Mouse (Mus musculus): ENCODE measurements around the gene Krt84. TPM values are rescaled to one million over a fixed set of nuclear protein-coding genes. Genes with fewer than 3 reads are reported as not detected.

Krt84 gene
- not detected for polyA plus RNA-seq (2014; fragmentation: Illumina TruSeq; extraction: RNeasy Lipid Tissue Mini Kit (QIAGEN cat#74804); ENCODE audit: low read depth, low replicate concordance)

GRCm38 (mm10) chr15:101532720-101533119, at the start of gene Krt84:
TSS of gene Krt84 (minus strand) at chr15:101532820.

GRCm38 (mm10) chr15:101573796-101574345, 41.3 kb upstream of the Krt84 start, which contains the start of gene Krt75:
TSS of gene Krt75 (minus strand) at chr15:101573904.

GRCm38 (mm10) chr15:101562850-101563249, 30.2 kb upstream of the Krt84 start, which contains the start of gene Krt90:
TSS of gene Krt90 (minus strand) at chr15:101562950.

GRCm38 (mm10) chr15:101550567-101550966, 17.9 kb upstream of the Krt84 start, which contains the start of gene Krt82:
TSS of gene Krt82 (minus strand) at chr15:101550667.

GRCm38 (mm10) chr15:101517161-101517560, 15.5 kb downstream of the Krt84 start, which contains the start of gene Gm49425:
TSS of gene Gm49425 (minus strand) at chr15:101517261.

GRCm38 (mm10) chr15:101491431-101491830, 41.2 kb downstream of the Krt84 start, which contains the start of gene Krt83:
TSS of gene Krt83 (minus strand) at chr15:101491512.

Other genes starting within 250 kb of the Krt84 start
- not detected for gene Atg101, start 248.5 kb downstream of the Krt84 start, polyA plus RNA-seq (2014; fragmentation: Illumina TruSeq; extraction: RNeasy Lipid Tissue Mini Kit (QIAGEN cat#74804); ENCODE audit: low read depth, low replicate concordance)
- gene 6030408B16Rik, start 239.6 kb downstream of the Krt84 start, polyA plus RNA-seq (2014; fragmentation: Illumina TruSeq; extraction: RNeasy Lipid Tissue Mini Kit (QIAGEN cat#74804); ENCODE audit: low read depth, low replicate concordance) = not detected
- not detected for gene Krt80, start 162.7 kb downstream of the Krt84 start, polyA plus RNA-seq (2014; fragmentation: Illumina TruSeq; extraction: RNeasy Lipid Tissue Mini Kit (QIAGEN cat#74804); ENCODE audit: low read depth, low replicate concordance)
- gene Krt7, start 121.8 kb downstream of the Krt84 start, polyA plus RNA-seq (2014; fragmentation: Illumina TruSeq; extraction: RNeasy Lipid Tissue Mini Kit (QIAGEN cat#74804); ENCODE audit: low read depth, low replicate concordance) = 5.0 TPM
- gene Krt87, start 94.0 kb downstream of the Krt84 start, polyA plus RNA-seq (2014; fragmentation: Illumina TruSeq; extraction: RNeasy Lipid Tissue Mini Kit (QIAGEN cat#74804); ENCODE audit: low read depth, low replicate concordance) = 0.50 TPM
- gene Krt88, start 85.1 kb downstream of the Krt84 start, polyA plus RNA-seq (2014; fragmentation: Illumina TruSeq; extraction: RNeasy Lipid Tissue Mini Kit (QIAGEN cat#74804); ENCODE audit: low read depth, low replicate concordance) = not detected
- not detected for gene Krt81, start 69.1 kb downstream of the Krt84 start, polyA plus RNA-seq (2014; fragmentation: Illumina TruSeq; extraction: RNeasy Lipid Tissue Mini Kit (QIAGEN cat#74804); ENCODE audit: low read depth, low replicate concordance)
- gene Krt86, start 59.3 kb downstream of the Krt84 start, polyA plus RNA-seq (2014; fragmentation: Illumina TruSeq; extraction: RNeasy Lipid Tissue Mini Kit (QIAGEN cat#74804); ENCODE audit: low read depth, low replicate concordance) = not detected
- gene Krt83, start 41.3 kb downstream of the Krt84 start, polyA plus RNA-seq (2014; fragmentation: Illumina TruSeq; extraction: RNeasy Lipid Tissue Mini Kit (QIAGEN cat#74804); ENCODE audit: low read depth, low replicate concordance) = not detected
- not detected for gene Gm49425, start 15.6 kb downstream of the Krt84 start, polyA plus RNA-seq (2014; fragmentation: Illumina TruSeq; extraction: RNeasy Lipid Tissue Mini Kit (QIAGEN cat#74804); ENCODE audit: low read depth, low replicate concordance)
- not detected for gene Krt82, start 17.8 kb upstream of the Krt84 start, polyA plus RNA-seq (2014; fragmentation: Illumina TruSeq; extraction: RNeasy Lipid Tissue Mini Kit (QIAGEN cat#74804); ENCODE audit: low read depth, low replicate concordance)
- gene Krt90, start 30.1 kb upstream of the Krt84 start, polyA plus RNA-seq (2014; fragmentation: Illumina TruSeq; extraction: RNeasy Lipid Tissue Mini Kit (QIAGEN cat#74804); ENCODE audit: low read depth, low replicate concordance) = not detected
- gene Krt75, start 41.1 kb upstream of the Krt84 start, polyA plus RNA-seq (2014; fragmentation: Illumina TruSeq; extraction: RNeasy Lipid Tissue Mini Kit (QIAGEN cat#74804); ENCODE audit: low read depth, low replicate concordance) = not detected
- gene Gm5414, start 95.4 kb upstream of the Krt84 start, polyA plus RNA-seq (2014; fragmentation: Illumina TruSeq; extraction: RNeasy Lipid Tissue Mini Kit (QIAGEN cat#74804); ENCODE audit: low read depth, low replicate concordance) = not detected
- not detected for gene Gm5478, start 114.6 kb upstream of the Krt84 start, polyA plus RNA-seq (2014; fragmentation: Illumina TruSeq; extraction: RNeasy Lipid Tissue Mini Kit (QIAGEN cat#74804); ENCODE audit: low read depth, low replicate concordance)
- not detected for gene Krt6b, start 147.5 kb upstream of the Krt84 start, polyA plus RNA-seq (2014; fragmentation: Illumina TruSeq; extraction: RNeasy Lipid Tissue Mini Kit (QIAGEN cat#74804); ENCODE audit: low read depth, low replicate concordance)
- gene Krt6a, start 161.5 kb upstream of the Krt84 start, polyA plus RNA-seq (2014; fragmentation: Illumina TruSeq; extraction: RNeasy Lipid Tissue Mini Kit (QIAGEN cat#74804); ENCODE audit: low read depth, low replicate concordance) = not detected
- gene Krt5, start 180.1 kb upstream of the Krt84 start, polyA plus RNA-seq (2014; fragmentation: Illumina TruSeq; extraction: RNeasy Lipid Tissue Mini Kit (QIAGEN cat#74804); ENCODE audit: low read depth, low replicate concordance) = not detected
- gene Krt71, start 210.3 kb upstream of the Krt84 start, polyA plus RNA-seq (2014; fragmentation: Illumina TruSeq; extraction: RNeasy Lipid Tissue Mini Kit (QIAGEN cat#74804); ENCODE audit: low read depth, low replicate concordance) = not detected

Data from sigmoid colon, adult 10 weeks (tissue).